Comparison of ENCODE assay signal across 28 mouse cellular contexts in the genomic region with DNA sequence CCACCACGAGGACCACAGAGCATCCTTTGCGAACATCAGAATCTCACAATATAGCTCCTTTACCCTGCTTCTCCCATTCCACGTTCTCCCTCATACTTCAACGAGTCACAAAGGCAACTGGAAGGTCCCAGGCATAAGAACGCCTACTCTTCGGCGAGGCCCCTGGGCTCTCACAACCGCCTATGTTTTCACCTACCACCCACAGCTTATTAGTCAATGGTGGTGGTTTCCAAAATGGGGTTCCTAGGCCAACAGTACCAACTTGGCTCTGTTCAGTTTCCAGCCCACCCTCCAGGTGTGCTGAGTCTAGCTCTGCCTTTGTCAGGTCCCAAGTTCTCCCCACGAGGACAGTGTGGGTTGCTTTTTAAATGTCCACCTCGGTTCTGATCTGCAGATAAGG.
DNase-seq lines count a peak whose midpoint lies in the region; ATAC-seq lines count a peak whose summit lies in the region.
"Had no signal": no experiment of that assay in that cellular context is flagged by ENCODE, and none has a peak within 500 bp of the region (broad histone marks: within the 10 kb centered on the region; RNA-seq: fewer than 3 reads in every experiment).

No protein-coding gene starts in this region.

- peak; percentile 26 for DNase-seq in layer of hippocampus, adult 9-11 months
- no peak for DNase-seq in layer of hippocampus, postnatal 25 days (ENCODE audit: extremely low spot score in 1 of 2, low spot score in 1 of 2)
- peak; percentile 60 for DNase-seq in right cerebral cortex, adult 18-20 months
- DNase-seq in right cerebral cortex, postnatal 10 days (ENCODE audit: low spot score in 2 of 2): no peak
- DNase-seq: adrenal gland, adult 8-10 months; cerebellum, adult 11-12 months; cerebellum, adult 9-11 months; gastrocnemius, postnatal 25 days; heart, adult 18-20 months; heart, postnatal 4 days; kidney, adult 11 months; kidney, postnatal 14 days; liver, embryonic 13.5 days; lung, adult 18-20 months; lung, postnatal 4 days; thymus, postnatal 4 days had no signal

- H3K27ac ChIP-seq in forebrain, embryonic 16.5 days (ENCODE audit: low read length): no peak overlapping the region
- H3K27ac ChIP-seq: forebrain, embryonic 12.5 days; hindbrain, embryonic 13.5 days; limb, embryonic 10.5 days; limb, embryonic 15.5 days; liver, embryonic 13.5 days; midbrain, embryonic 12.5 days; neural tube, embryonic 13.5 days had no signal

- H3K4me1 ChIP-seq in forebrain, embryonic 16.5 days (replicated peaks; ENCODE audit: control insufficient read depth, insufficient read depth, low read length): peaks cover 11% of the 10 kb centered on the region
- H3K4me1 ChIP-seq: limb, embryonic 10.5 days; limb, embryonic 15.5 days; megakaryocyte, embryonic 14.5 days had no signal

- H3K9ac ChIP-seq in forebrain, embryonic 16.5 days (replicated peaks; ENCODE audit: low read depth, low read length): no peak overlapping the region
- H3K9ac ChIP-seq: forebrain, embryonic 12.5 days; hindbrain, embryonic 13.5 days; limb, embryonic 15.5 days; liver, embryonic 13.5 days; midbrain, embryonic 12.5 days; neural tube, embryonic 13.5 days had no signal

- no peak overlapping the region for H3K4me3 ChIP-seq in forebrain, embryonic 16.5 days (replicated peaks; ENCODE audit: low read length)
- H3K4me3 ChIP-seq: forebrain, embryonic 12.5 days; hindbrain, embryonic 13.5 days; limb, embryonic 10.5 days; limb, embryonic 15.5 days; liver, embryonic 13.5 days; megakaryocyte, embryonic 14.5 days; midbrain, embryonic 12.5 days; neural tube, embryonic 13.5 days had no signal

- no peaks in the 10 kb centered on the region for H3K9me3 ChIP-seq in forebrain, embryonic 16.5 days (ENCODE audit: control insufficient read depth, low read length)
- H3K9me3 ChIP-seq: forebrain, embryonic 12.5 days; hindbrain, embryonic 13.5 days; limb, embryonic 10.5 days; limb, embryonic 15.5 days; liver, embryonic 13.5 days; midbrain, embryonic 12.5 days; neural tube, embryonic 13.5 days had no signal

- peak; percentile 52 for ATAC-seq in activated CD4-positive, CD25-positive, alpha-beta regulatory T cell, adult 4 months
- peak; percentile 57 for ATAC-seq in inflammation-experienced regulatory T-cells, adult 6 months
- no peak for ATAC-seq in forebrain, embryonic 16.5 days
- ATAC-seq: lung, postnatal 0 days had no signal

- no peaks in the 10 kb centered on the region for H3K36me3 ChIP-seq in forebrain, embryonic 16.5 days (ENCODE audit: control insufficient read depth, insufficient read depth)
- H3K36me3 ChIP-seq: forebrain, embryonic 12.5 days; limb, embryonic 10.5 days; limb, embryonic 15.5 days; liver, embryonic 13.5 days had no signal

- 91% methylated on average over 10 of the region's 10 CpGs for WGBS in forebrain, embryonic 16.5 days

- no peaks in the 10 kb centered on the region for H3K27me3 ChIP-seq in forebrain, embryonic 16.5 days (replicated peaks; ENCODE audit: control insufficient read depth, insufficient read depth, low read length)
- H3K27me3 ChIP-seq: forebrain, embryonic 12.5 days; hindbrain, embryonic 13.5 days; limb, embryonic 15.5 days; liver, embryonic 13.5 days; megakaryocyte, embryonic 14.5 days; midbrain, embryonic 12.5 days; neural tube, embryonic 13.5 days had no signal

- no peak overlapping the region for H3K4me2 ChIP-seq in forebrain, embryonic 16.5 days (ENCODE audit: low read length)
- H3K4me2 ChIP-seq: forebrain, embryonic 12.5 days; heart, embryonic 11.5 days; hindbrain, embryonic 13.5 days; limb, embryonic 15.5 days; liver, embryonic 13.5 days; midbrain, embryonic 12.5 days; neural tube, embryonic 13.5 days had no signal

Comparison
In these comparisons a context has a peak if more than half of its experiments do, and no peak if none do; other contexts are left out.
1. DNase-seq: peak in layer of hippocampus, adult 9-11 months (single experiment) and right cerebral cortex, adult 18-20 months (single experiment); none in layer of hippocampus, postnatal 25 days (0 of 2) and right cerebral cortex, postnatal 10 days (0 of 2).